Mouse (Mus musculus) ES-Bruce4 (cell line): ENCODE results near the gene Ldlrap1. TPM values are rescaled to one million over a fixed set of nuclear protein-coding genes. Genes with fewer than 3 reads are reported as not detected.
A peak's percentile ranks its signal among the peaks of the same experiment; 100 is the strongest.

Source experiments
- H3K27ac ChIP-seq: 2 replicates; pipeline ENCODE4 v1.5.1; 2012; ENCODE audit warnings: low read length, inconsistent platforms; ENCODE audit not compliant: insufficient read depth
- H3K27me3 ChIP-seq: 2 replicates; pipeline ENCODE4 v1.6.1; 2012; ENCODE audit warnings: mild to moderate bottlenecking, low read length, inconsistent platforms; ENCODE audit not compliant: control insufficient read depth, poor library complexity, insufficient read depth, severe bottlenecking
- H3K36me3 ChIP-seq: 2 replicates; pipeline ENCODE4 v1.6.1; 2012; ENCODE audit warnings: inconsistent platforms, mild to moderate bottlenecking, low read length, moderate library complexity; ENCODE audit not compliant: control insufficient read depth, poor library complexity, insufficient read depth, severe bottlenecking
- H3K4me1 ChIP-seq: one replicate; pipeline ENCODE4 v1.8.1; 2011; ENCODE audit warnings: low read length; ENCODE audit not compliant: control insufficient read depth, insufficient read depth
- H3K4me3 ChIP-seq: 2 replicates; pipeline ENCODE4 v1.5.1; 2011; ENCODE audit warnings: low read depth, mild to moderate bottlenecking, low read length
- H3K9ac ChIP-seq: 2 replicates; pipeline ENCODE4 v1.6.1; 2012; ENCODE audit warnings: low read depth, mild to moderate bottlenecking, inconsistent platforms; ENCODE audit not compliant: poor library complexity, severe bottlenecking
- H3K9me3 ChIP-seq: replicated peaks from 2 replicates; pipeline ENCODE4 v1.6.1; 2012; ENCODE audit warnings: mild to moderate bottlenecking, low read length, inconsistent platforms; ENCODE audit not compliant: control insufficient read depth, poor library complexity, insufficient read depth, severe bottlenecking
- CTCF ChIP-seq: IDR thresholded peaks from one replicate; pipeline ENCODE4 v1.8.1; 2011; ENCODE audit warnings: low read depth, low read length
- EP300 ChIP-seq: IDR thresholded peaks from 2 replicates; pipeline ENCODE4 v1.6.1; 2011; ENCODE audit warnings: low read depth, low read length; ENCODE audit not compliant: insufficient read depth
- POLR2A ChIP-seq: IDR thresholded peaks from one replicate; pipeline ENCODE4 v1.8.1; 2011; ENCODE audit warnings: low read length; ENCODE audit not compliant: insufficient read depth
- polyA plus RNA-seq: library from polyadenylated mRNA; stranded (reverse); fragments of >200 nt; gene quantifications from 2 replicates; pipeline ENCODE4 v1.2.4, GENCODE M21; 2011; ENCODE audit warnings: low read depth; ENCODE audit not compliant: missing spikeins, insufficient read depth, insufficient read length

Ldlrap1 gene
- polyA plus RNA-seq, 1 experiment = 18.9 TPM

DNA sequence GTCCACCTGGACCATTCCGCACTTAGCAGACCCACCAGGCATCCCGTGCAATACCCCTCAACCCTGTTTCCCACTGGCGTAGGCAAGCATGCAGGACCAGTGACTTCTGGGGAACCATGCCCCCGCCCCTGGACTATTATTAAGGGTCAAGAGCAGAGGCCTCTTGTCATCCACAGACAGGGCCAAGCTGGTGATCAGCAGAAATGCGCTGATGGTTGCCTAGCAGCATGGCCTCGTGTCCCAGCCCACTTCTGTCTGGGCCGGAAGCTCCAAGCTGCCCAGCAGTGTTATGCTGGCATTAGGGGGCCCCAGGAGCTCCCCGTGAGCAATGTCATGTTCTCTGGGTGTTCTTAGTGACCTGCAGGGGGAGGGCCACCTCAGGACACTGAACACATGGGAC is 25.9 kb downstream of the Ldlrap1 start:
- H3K27ac ChIP-seq = no peak overlapping the region
- no peaks in the 10 kb centered on the region for H3K27me3 ChIP-seq
- H3K4me3 ChIP-seq = no peak overlapping the region
- no peaks in the 10 kb centered on the region for H3K4me1 ChIP-seq
- no peak overlapping the region for H3K9ac ChIP-seq
- TF ChIP-seq POLR2A = no peak
- TF ChIP-seq EP300 = no peak
- TF ChIP-seq CTCF = no peak
- H3K9me3 ChIP-seq = no peaks in the 10 kb centered on the region
- no peaks in the 10 kb centered on the region for H3K36me3 ChIP-seq

- Histone ChIP-seq H3K36me3 (no peaks in the 10 kb centered on the region), H3K27me3 (no peaks in the 10 kb centered on the region), H3K9me3 (no peaks in the 10 kb centered on the region), H3K4me1 (peaks cover 6% of the 10 kb centered on the region), H3K27ac (no peak overlapping the region), H3K9ac (no peak overlapping the region), H3K4me3 (no peak overlapping the region)
- TF ChIP-seq EP300 (no peak), POLR2A (no peak), CTCF (no peak)
Measured at GRCm38 (mm10) chr4:134740186-134740585, 27.6 kb downstream of the Ldlrap1 start.

DNA sequence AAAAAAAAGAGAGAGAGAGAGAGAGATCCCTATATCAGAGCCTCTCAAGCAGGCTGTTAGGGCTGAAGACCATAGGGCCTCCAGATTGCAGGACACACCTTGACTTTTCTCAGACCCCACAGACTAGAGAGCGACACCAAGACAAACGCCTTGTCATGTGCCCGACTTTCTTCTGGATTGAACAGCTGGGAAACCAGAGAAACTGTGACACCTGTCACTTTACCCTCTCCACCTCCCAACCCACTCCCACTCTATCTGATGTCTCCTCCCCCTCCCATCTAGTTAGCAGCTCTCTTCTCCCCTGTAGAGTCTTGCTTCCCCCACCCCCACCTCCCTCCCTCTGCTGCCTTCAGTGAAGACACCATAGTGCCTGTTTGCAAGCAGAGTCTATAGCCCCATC is 28.3 kb downstream of the Ldlrap1 start:
- Histone ChIP-seq H3K27ac (no peak overlapping the region), H3K27me3 (no peaks in the 10 kb centered on the region), H3K36me3 (no peaks in the 10 kb centered on the region), H3K4me3 (no peak overlapping the region), H3K9me3 (no peaks in the 10 kb centered on the region), H3K4me1 (peaks cover 7% of the 10 kb centered on the region), H3K9ac (no peak overlapping the region)
- TF ChIP-seq POLR2A (no peak), EP300 (no peak), CTCF (no peak)

DNA sequence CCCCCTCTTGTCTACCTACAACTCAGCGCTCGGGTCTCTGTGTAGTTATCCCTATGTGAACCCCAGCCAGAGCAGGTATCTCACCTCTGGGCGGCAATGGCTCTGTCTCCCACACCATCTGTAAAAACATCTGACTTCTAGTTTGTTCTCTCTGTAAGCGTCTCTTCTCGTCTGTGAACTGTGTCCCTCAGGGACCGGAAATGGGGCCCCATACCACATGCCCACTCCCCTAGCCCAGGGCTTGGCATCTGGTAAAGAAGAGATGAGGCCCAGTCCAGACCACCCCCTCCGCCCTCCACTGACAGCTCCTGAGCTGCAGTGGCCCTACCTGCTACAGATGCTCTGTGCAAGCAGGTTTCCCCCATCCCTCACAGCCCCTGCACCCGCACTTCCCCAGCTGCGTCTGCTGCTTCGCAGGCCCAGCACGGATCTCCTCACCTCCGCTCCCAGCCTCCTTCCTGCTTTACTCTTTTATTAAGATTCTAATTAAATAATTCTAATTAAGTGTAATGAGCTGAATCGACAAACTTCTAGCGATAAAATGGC is 30.4 kb downstream of the Ldlrap1 start:
- no peak overlapping the region for H3K9ac ChIP-seq
- H3K36me3 ChIP-seq = no peaks in the 10 kb centered on the region
- H3K4me3 ChIP-seq = no peak overlapping the region
- no peaks in the 10 kb centered on the region for H3K27me3 ChIP-seq
- H3K4me1 ChIP-seq = peaks cover 7% of the 10 kb centered on the region
- H3K27ac ChIP-seq = no peak overlapping the region
- no peaks in the 10 kb centered on the region for H3K9me3 ChIP-seq
- TF ChIP-seq EP300 = no peak
- no peak for TF ChIP-seq CTCF
- TF ChIP-seq POLR2A = no peak

DNA sequence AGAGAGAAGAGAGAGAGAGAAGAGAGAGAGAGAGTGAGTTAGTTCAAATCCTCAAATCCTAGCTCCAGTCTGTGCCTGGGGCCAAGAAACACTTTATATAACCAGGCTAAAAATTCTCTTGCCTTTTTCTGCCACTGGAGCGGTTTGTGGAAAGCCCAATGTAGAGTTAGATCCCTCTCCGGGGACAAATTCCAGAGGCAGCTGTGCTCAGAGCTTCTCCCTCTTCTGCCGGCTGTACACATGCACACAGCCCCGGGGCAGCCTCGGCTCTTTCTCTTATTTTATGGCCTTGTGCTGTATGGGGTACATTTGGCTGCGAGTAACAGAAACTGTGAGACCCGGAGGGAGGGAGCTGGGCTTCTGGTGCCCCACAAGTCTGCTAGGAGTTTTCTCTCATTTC is 31.7 kb downstream of the Ldlrap1 start:
- Histone ChIP-seq H3K9me3 (no peaks in the 10 kb centered on the region), H3K36me3 (no peaks in the 10 kb centered on the region), H3K4me3 (no peak overlapping the region), H3K27me3 (no peaks in the 10 kb centered on the region), H3K27ac (no peak overlapping the region), H3K9ac (no peak overlapping the region), H3K4me1 (peaks cover 11% of the 10 kb centered on the region)
- no peak for TF ChIP-seq CTCF
- TF ChIP-seq EP300 = no peak
- no peak for TF ChIP-seq POLR2A

- H3K9me3 ChIP-seq = no peaks in the 10 kb centered on the region
- no peaks in the 10 kb centered on the region for H3K27me3 ChIP-seq
- H3K4me3 ChIP-seq = peak overlapping the region; percentile 6
- TF ChIP-seq POLR2A (no peak), EP300 (peak; percentile 47; the same call in 1 of the 2 replicates)
- H3K36me3 ChIP-seq = no peaks in the 10 kb centered on the region
- H3K9ac ChIP-seq = no peak overlapping the region
- H3K4me1 ChIP-seq = peaks cover 11% of the 10 kb centered on the region
- peak overlapping the region; percentile 81 for H3K27ac ChIP-seq
Measured at GRCm38 (mm10) chr4:134734629-134735081, 33.2 kb downstream of the Ldlrap1 start.
